Mouse (Mus musculus) testis, adult 2 months (tissue): ENCODE measurements around the gene Dctn1. TPM values are rescaled to one million over a fixed set of nuclear protein-coding genes. Genes with fewer than 3 reads are reported as not detected.

Experiments used
- H3K27ac ChIP-seq: fragments of 200-500 bp; 2 replicates; pipeline ENCODE4 v1.5.1; 2012; ENCODE audit warnings: low read depth, low read length; ENCODE audit not compliant: control insufficient read depth, insufficient read depth
- H3K27me3 ChIP-seq: fragments of 200-500 bp; 2 replicates; pipeline ENCODE4 v1.6.1; 2012; ENCODE audit warnings: mild to moderate bottlenecking, low read length, moderate library complexity; ENCODE audit not compliant: control insufficient read depth, insufficient read depth
- H3K36me3 ChIP-seq: fragments of 200-500 bp; 2 replicates; pipeline ENCODE4 v1.6.1; 2012; ENCODE audit warnings: mild to moderate bottlenecking, low read length; ENCODE audit not compliant: control insufficient read depth, insufficient read depth
- H3K4me1 ChIP-seq: fragments of 200-500 bp; 2 replicates; pipeline ENCODE4 v1.6.1; 2012; ENCODE audit warnings: low read length; ENCODE audit not compliant: control insufficient read depth, insufficient read depth
- H3K4me3 ChIP-seq: fragments of 200-500 bp; 2 replicates; pipeline ENCODE4 v1.5.1; 2012; ENCODE audit warnings: low read depth, mild to moderate bottlenecking, low read length, moderate library complexity, mixed read lengths; ENCODE audit not compliant: control insufficient read depth
- CTCF ChIP-seq: fragments of 200-500 bp; IDR thresholded peaks from 2 replicates; pipeline ENCODE4 v1.5.1; 2012; ENCODE audit warnings: low read depth, mild to moderate bottlenecking, inconsistent platforms, low read length, moderate library complexity; ENCODE audit not compliant: control insufficient read depth, insufficient read depth, insufficient replicate concordance
- POLR2A ChIP-seq: fragments of 200-500 bp; IDR thresholded peaks from 2 replicates; pipeline ENCODE4 v1.6.1; 2012; ENCODE audit warnings: low read depth, mild to moderate bottlenecking, inconsistent platforms, low read length, moderate library complexity; ENCODE audit not compliant: control insufficient read depth
- polyA plus RNA-seq: library from polyadenylated mRNA; depleted of rRNA; stranded (reverse); fragments of >200 nt; gene quantifications from 2 replicates; pipeline ENCODE4 v1.2.3, GENCODE M21; 2012; rRNA removed

Dctn1 gene
- polyA plus RNA-seq, 1 experiment: 49.3 TPM

DNA sequence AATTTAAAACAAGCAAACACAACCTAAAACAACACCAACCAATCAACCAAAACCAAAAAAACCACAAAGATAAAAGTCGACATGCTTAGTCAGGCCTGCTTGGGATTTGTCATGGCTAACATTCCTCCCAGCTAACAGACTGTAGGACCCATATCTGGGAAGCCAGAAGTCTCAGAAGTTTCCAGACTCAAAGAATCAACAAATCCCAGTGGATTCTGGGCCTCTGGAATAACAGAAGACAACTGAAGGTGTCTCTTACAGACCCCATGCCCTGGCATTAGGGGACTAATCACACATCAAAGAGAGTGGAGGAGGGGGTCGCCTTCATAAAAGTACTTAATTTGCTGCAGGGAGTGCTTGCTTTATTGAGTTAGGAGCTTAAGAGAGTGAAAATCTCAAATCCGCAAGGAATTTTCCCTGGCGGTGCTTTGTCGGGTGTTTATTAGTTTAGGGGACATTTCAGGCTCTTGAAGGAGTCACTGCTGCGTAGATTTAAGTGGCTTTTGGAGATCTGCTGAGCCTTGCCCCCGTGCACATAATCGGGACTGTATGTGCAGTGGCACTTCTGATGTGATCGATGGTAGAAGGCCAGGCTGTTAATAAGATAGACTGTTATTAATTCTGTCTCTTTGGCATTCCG lies 78.8 kb downstream of the Dctn1 start:
- Histone ChIP-seq H3K27me3 (no peaks in the 10 kb centered on the region), H3K36me3 (no peaks in the 10 kb centered on the region), H3K27ac (no peak overlapping the region), H3K4me3 (no peak overlapping the region), H3K4me1 (0 out of 2 replicates have a peak, but pooled peaks cover 2% of the 10 kb centered on the region)
- TF ChIP-seq CTCF (no peak), POLR2A (no peak)

DNA sequence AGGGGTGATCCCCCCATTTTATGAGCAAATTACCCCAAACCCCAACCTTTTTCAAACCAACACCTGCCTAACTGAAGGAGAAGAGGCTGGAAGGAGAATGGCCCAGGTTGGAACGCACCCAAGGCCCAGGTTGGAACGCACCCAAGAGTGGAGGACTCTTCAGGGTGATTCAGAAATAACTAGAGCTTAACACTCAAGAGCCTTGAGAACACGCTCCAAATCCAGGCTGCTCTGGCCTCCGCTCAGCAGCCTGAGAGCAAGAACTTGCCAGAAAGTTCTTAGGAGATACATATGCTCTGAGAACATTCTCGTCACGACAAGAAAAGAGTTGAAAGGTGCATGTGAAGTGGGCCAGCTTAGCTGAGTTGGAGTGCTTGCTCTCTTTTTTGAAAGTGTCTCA lies 79.4 kb downstream of the Dctn1 start:
- Histone ChIP-seq H3K36me3 (no peaks in the 10 kb centered on the region), H3K4me3 (no peak overlapping the region), H3K27me3 (no peaks in the 10 kb centered on the region), H3K27ac (no peak overlapping the region), H3K4me1 (0 out of 2 replicates have a peak, but pooled peaks cover under 1% of the 10 kb centered on the region)
- TF ChIP-seq POLR2A (no peak), CTCF (no peak)

DNA sequence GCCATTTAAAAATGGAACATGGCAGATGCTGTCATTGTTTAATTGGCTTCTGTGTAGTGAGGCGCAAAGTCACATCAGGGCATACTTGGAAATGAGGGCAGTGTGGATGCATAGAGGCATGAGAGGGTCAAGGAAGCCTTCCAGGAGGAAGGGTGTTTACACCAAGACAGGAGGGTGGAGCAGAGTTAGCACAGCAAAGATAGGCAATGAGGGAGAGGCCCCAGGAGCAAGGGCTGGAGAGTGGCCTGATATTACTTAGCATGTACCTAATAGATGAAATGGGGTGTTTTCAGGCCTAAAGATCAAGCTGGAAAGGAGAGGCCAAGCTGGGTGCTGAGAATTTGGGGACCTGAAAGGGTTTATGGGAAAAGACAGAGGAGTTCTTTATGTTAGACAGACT lies 80.3 kb downstream of the Dctn1 start:
- TF ChIP-seq CTCF (no peak), POLR2A (no peak)
- H3K4me3 ChIP-seq: no peak overlapping the region
- H3K27ac ChIP-seq: no peak overlapping the region
- H3K4me1 ChIP-seq: no peaks in the 10 kb centered on the region
- H3K36me3 ChIP-seq: no peaks in the 10 kb centered on the region
- no peaks in the 10 kb centered on the region for H3K27me3 ChIP-seq

DNA sequence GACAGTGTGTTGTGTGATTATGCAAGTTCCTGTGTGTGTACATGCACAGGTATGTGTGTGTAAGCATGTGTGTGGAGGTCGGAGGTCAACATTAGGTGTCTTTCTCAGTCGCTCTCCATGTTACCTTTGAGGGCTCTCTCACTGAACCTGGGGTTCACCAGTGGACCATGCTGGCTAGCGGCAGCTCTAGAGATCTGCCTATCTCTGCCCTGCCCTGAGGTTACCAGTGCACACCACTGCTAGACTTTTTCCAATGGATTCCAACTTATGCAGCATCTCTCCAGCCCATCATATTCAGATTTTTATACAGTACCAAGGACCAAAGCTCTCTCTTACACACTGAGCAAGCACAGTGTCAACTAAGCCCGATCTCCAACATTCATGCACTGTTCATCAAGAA lies 81.0 kb downstream of the Dctn1 start:
- Histone ChIP-seq H3K27ac (no peak overlapping the region), H3K27me3 (no peaks in the 10 kb centered on the region), H3K4me3 (no peak overlapping the region), H3K36me3 (no peaks in the 10 kb centered on the region), H3K4me1 (no peaks in the 10 kb centered on the region)
- TF ChIP-seq CTCF (no peak), POLR2A (no peak)

DNA sequence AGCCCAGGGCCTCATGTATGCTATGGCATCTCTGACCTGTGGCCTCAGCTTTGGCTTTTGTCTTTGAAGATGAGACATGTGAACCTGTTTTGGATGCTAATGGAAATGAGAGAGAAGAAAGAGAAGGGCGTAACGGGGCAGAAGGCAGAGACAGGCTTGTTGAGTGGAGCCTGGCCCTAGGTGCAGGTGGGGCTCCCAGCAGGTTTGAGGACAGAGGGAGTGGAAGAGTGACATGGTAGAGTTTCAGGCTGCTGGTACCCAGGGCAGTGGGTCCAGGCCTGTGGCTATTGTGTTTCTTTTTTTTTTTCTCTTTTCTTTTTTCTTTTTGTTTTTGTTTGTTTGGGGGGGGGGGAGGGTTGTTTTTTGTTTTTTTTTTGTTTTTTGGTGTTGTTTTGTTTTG lies 81.4 kb downstream of the Dctn1 start:
- Histone ChIP-seq H3K36me3 (no peaks in the 10 kb centered on the region), H3K4me3 (no peak overlapping the region), H3K27ac (no peak overlapping the region), H3K4me1 (no peaks in the 10 kb centered on the region), H3K27me3 (no peaks in the 10 kb centered on the region)
- TF ChIP-seq POLR2A (no peak), CTCF (no peak)

Other genes starting within 250 kb of the Dctn1 start
- gene Sema4f, start 226.2 kb upstream of the Dctn1 start, polyA plus RNA-seq: 1.1 and 1.3 TPM in 2 replicates
- gene M1ap, start 219.0 kb upstream of the Dctn1 start, polyA plus RNA-seq: 101 and 141 TPM in 2 replicates
- 0.99 and 1.0 TPM in 2 replicates for gene Dok1, start 132.4 kb upstream of the Dctn1 start, polyA plus RNA-seq
- gene Loxl3, start 131.7 kb upstream of the Dctn1 start, polyA plus RNA-seq: 1.1 and 1.3 TPM in 2 replicates
- 240 and 244 TPM in 2 replicates for gene Aup1, start 111.4 kb upstream of the Dctn1 start, polyA plus RNA-seq
- 30.4 and 30.9 TPM in 2 replicates for gene Htra2, start 110.6 kb upstream of the Dctn1 start, polyA plus RNA-seq
- gene Dqx1, start 108.1 kb upstream of the Dctn1 start, polyA plus RNA-seq: 0.84 and 0.85 TPM in 2 replicates
- gene Tlx2, start 95.6 kb upstream of the Dctn1 start, polyA plus RNA-seq: 0.11 and 0.26 TPM in 2 replicates
- 38.9 and 41.6 TPM in 2 replicates for gene Pcgf1, start 88.1 kb upstream of the Dctn1 start, polyA plus RNA-seq
- gene Lbx2, start 79.6 kb upstream of the Dctn1 start, polyA plus RNA-seq: 0.25 and 1.1 TPM in 2 replicates
- gene Ccdc142, start 64.3 kb upstream of the Dctn1 start, polyA plus RNA-seq: 4.0 and 5.7 TPM in 2 replicates
- 9.4 and 10.0 TPM in 2 replicates for gene Gm42688, start 64.3 kb upstream of the Dctn1 start, polyA plus RNA-seq
- gene Mrpl53, start 56.9 kb upstream of the Dctn1 start, polyA plus RNA-seq: 71.3 and 82.0 TPM in 2 replicates
- 20.7 and 20.9 TPM in 2 replicates for gene Mogs, start 50.4 kb upstream of the Dctn1 start, polyA plus RNA-seq
- gene Wbp1, start 44.4 kb upstream of the Dctn1 start, polyA plus RNA-seq: 53.0 and 63.3 TPM in 2 replicates
- 35.0 and 50.6 TPM in 2 replicates for gene Ino80b, start 40.5 kb upstream of the Dctn1 start, polyA plus RNA-seq
- gene Rtkn, start 30.5 kb upstream of the Dctn1 start, polyA plus RNA-seq: 13.2 and 19.2 TPM in 2 replicates
- gene Wdr54, start 9.5 kb upstream of the Dctn1 start, polyA plus RNA-seq: 129 and 133 TPM in 2 replicates
- gene 1700003E16Rik, start 9.5 kb upstream of the Dctn1 start, polyA plus RNA-seq: 604 and 651 TPM in 2 replicates
- 1.9 and 3.4 TPM in 2 replicates for gene Slc4a5, start 53.9 kb downstream of the Dctn1 start, polyA plus RNA-seq
- gene Mthfd2, start 160.0 kb downstream of the Dctn1 start, polyA plus RNA-seq: 13.9 and 15.4 TPM in 2 replicates
- gene Mob1a, start 160.1 kb downstream of the Dctn1 start, polyA plus RNA-seq: 9.4 and 12.2 TPM in 2 replicates
- gene Bola3, start 183.2 kb downstream of the Dctn1 start, polyA plus RNA-seq: 64.3 and 68.3 TPM in 2 replicates